Mouse (Mus musculus): ENCODE data around the gene Pdzk1ip1.

GRCm38 (mm10) chr4:115057674-115058316 lies 30.7 kb upstream of the Pdzk1ip1 start:
- TF ChIP-seq CTCF (IDR thresholded peaks at IDR 0.05; ENCODE audit: low read depth, low read length) (no peak), POLR2A (IDR thresholded peaks at IDR 0.05; ENCODE audit: borderline replicate concordance, low read depth, low read length) (no peak)

Measured in bone marrow macrophage, adult 2 months (primary cell).